Mouse (Mus musculus) cerebellum, adult 2 months (tissue): ENCODE measurements around the gene Pmepa1.

Experiments used
- CTCF ChIP-seq: fragments of 200-500 bp; IDR thresholded peaks from 2 replicates; pipeline ENCODE4 v1.5.1; 2011; ENCODE audit warnings: low read depth, mild to moderate bottlenecking, control low read depth, low read length, moderate library complexity, borderline replicate concordance; ENCODE audit not compliant: insufficient read depth
- POLR2A ChIP-seq: fragments of 200-500 bp; IDR thresholded peaks from 2 replicates; pipeline ENCODE4 v1.6.1; 2011; ENCODE audit warnings: low read length, control low read depth, borderline replicate concordance; ENCODE audit not compliant: insufficient read depth

GRCm38 (mm10) chr2:173217763-173218258 is 58.5 kb downstream of the Pmepa1 start:
- no peak for TF ChIP-seq CTCF
- no peak for TF ChIP-seq POLR2A
